Comparison of ENCODE assay signal across 26 mouse cellular contexts in the genomic region with DNA sequence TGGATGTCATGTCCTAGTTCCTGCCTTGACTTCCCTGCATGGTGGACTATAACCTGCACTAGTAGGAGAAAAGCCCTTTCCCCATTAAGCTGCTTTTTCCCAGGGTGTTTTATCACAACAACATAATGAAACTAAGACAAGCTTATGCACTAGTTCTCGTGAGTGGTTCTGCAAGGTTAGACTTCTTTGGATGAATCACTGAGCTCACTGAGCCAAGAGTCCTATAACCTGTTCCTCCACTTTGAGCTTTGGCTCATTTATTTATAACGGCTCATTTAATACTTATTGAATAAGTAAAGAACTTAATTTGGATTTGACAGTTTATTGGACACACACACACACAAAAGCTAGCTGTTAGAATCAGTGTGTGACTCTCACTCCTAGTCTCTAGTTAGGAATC. TPM values are rescaled to one million over a fixed set of nuclear protein-coding genes. Genes with fewer than 3 reads are reported as not detected.
"Had no signal": no experiment of that assay in that cellular context is flagged by ENCODE, and none has a peak within 500 bp of the region (broad histone marks: within the 10 kb centered on the region; RNA-seq: fewer than 3 reads in every experiment).

No protein-coding gene starts in this region.

- H3K4me2 ChIP-seq: lung, embryonic 14.5 days; midbrain, embryonic 12.5 days; neural tube, embryonic 13.5 days; neural tube, embryonic 15.5 days had no signal

- DNase-seq: lung, adult 18-20 months; lung, embryonic 14.5 days; lung, postnatal 4 days; midbrain, embryonic 14.5 days; retina, postnatal 1 day; right cerebral cortex, adult 18-20 months; right cerebral cortex, postnatal 25 days; right cerebral cortex, postnatal 4 days; spleen, adult 18-20 months; thymus, adult 2 months; thymus, postnatal 25 days; thymus, postnatal 4 days had no signal

- H3K4me3 ChIP-seq: midbrain, embryonic 10.5 days; midbrain, embryonic 12.5 days; myocyte; neural tube, embryonic 13.5 days; neural tube, embryonic 15.5 days had no signal

- H3K9me3 ChIP-seq: midbrain, embryonic 12.5 days; neural tube, embryonic 15.5 days had no signal

- H3K36me3 ChIP-seq: midbrain, embryonic 10.5 days; midbrain, embryonic 12.5 days; neural tube, embryonic 13.5 days; neural tube, embryonic 15.5 days had no signal

- ATAC-seq: midbrain, embryonic 16.5 days had no signal

- H3K27ac ChIP-seq: midbrain, embryonic 10.5 days; midbrain, embryonic 12.5 days; neural tube, embryonic 13.5 days; neural tube, embryonic 15.5 days had no signal

- H3K9ac ChIP-seq: lung, embryonic 14.5 days; midbrain, embryonic 12.5 days; neural tube, embryonic 13.5 days; neural tube, embryonic 15.5 days had no signal

- H3K27me3 ChIP-seq: midbrain, embryonic 12.5 days; neural tube, embryonic 13.5 days; neural tube, embryonic 15.5 days had no signal

- H3K4me1 ChIP-seq: midbrain, embryonic 10.5 days; midbrain, embryonic 12.5 days; neural tube, embryonic 13.5 days; neural tube, embryonic 15.5 days had no signal

RNA-seq across cellular contexts. Expression of a gene that starts 16.7 kb away (rescaled TPM):
- total RNA-seq: megakaryocyte, adult 5-6 weeks; megakaryocyte-erythroid progenitor cell, adult 5-6 weeks had no signal
- polyA plus RNA-seq: lung, embryonic 14.5 days; lung, embryonic 16.5 days; midbrain, embryonic 10.5 days; midbrain, embryonic 12.5 days; midbrain, embryonic 14.5 days; myocyte; neural tube, embryonic 11.5 days; neural tube, embryonic 13.5 days; small intestine, adult 2 months; stomach, embryonic 14.5 days; testis, adult 2 months; thymus, adult 2 months; urinary bladder, adult 2 months had no signal
